Mouse (Mus musculus) frontal cortex, postnatal 14 days (tissue): ENCODE results near the gene Sik2.
A peak's percentile ranks its signal among the peaks of the same experiment; 100 is the strongest.

Source experiments
- DNase-seq, 2 experiments: peaks; one replicate each; pipeline ENCODE4 v3.0.0; 2022; ENCODE audit warnings: low spot score in 2 of 2

Sik2 gene

DNA sequence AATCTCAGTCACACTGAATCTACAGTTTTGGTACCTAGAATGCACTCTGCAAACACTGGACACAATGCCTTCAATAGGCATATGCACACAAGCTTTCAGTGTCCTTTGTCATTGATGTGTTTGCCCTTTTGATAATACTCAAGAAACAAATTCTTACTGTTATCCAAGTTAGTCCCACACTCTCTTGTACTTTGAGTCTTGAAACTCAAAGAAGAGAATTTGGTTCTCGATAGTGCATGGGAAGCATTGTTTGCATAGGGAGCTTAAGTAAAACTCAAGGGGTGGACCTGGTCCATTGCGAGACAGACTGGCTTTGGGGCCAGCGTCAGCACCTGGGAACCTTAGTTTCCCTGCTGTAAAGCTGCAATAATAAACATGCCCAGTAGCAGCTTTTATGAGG is 90.7 kb downstream of the Sik2 start:
- DNase-seq, result no peak

DNA sequence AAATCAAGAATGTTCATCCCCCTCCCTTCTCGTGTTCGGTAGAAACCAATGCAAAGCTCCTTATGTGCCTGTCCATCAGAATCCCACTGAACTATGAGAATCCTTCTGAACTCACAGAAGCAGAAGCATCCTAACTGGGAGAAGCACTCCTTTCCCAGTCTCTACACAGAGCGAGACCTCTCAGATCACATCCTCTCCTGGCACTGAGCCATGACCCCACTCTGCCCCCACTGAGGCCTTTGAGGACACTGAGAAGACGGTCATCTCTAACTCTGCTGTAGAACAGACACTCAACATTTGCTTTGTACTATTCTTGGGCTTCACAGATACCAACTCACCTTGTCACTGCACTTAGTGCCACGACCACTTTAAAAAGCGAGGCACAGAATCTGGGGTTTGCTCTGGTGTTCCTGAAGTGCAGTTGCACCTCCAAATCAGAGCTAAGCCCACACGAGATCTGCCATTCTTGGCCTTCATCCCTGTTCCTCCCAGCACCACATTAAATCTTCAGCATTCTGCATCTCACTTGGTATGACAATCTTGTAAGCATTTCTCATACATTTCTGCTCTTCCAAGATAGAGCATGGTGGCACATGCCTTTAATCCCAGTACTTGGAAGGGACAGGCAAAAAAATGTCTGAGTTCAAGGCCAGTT is 96.9 kb downstream of the Sik2 start:
- no peak for DNase-seq

DNA sequence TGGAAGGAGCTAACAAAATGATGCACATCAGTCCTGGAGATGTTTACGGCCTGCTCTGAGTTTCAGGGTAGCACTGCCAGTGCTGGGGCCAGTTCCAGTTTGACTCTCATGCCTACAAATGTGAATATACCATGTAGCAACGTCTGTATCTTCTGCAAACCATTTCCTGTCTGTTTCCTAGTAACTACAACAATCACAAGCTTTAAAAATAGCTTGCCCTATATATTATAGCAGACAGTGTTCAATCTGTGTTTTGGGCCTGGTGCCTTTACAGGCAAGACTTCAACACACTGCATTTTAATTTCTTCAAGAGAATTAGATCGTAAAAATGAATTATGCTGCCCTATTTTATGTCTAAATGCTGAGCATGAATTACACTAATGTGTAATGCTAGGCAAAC is 103.6 kb downstream of the Sik2 start:
- no peak for DNase-seq

DNA sequence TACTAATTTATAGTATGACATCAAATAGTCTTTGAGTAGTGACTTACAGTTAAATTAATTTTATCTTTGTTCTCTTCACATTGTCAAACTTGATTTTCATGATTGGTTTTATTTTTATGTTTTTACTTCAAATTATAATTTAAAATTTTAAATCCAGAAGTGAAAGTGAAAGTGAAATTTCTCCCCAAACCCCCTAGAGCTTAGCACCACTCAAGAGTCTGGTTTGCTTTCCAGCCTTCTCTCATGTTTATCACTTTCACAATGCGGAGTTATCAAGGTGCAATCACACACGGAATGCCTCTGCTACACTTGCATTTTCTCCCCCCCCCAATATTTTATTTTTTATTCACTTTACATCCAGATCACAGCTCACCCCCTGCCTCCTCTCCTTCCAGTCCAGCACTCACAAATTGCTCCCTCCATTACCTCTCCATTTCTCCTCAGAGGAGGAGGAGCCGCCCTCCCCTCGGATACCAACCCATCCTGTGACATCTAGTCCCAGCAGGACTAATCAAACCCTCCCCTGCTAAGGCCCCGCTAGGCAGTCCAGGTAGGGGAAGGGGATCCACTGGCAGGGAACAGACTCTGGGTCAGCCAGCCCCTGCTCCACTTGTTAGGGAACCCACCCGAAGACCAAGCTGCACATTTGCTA is 104.6 kb downstream of the Sik2 start:
- DNase-seq, result no peak

DNA sequence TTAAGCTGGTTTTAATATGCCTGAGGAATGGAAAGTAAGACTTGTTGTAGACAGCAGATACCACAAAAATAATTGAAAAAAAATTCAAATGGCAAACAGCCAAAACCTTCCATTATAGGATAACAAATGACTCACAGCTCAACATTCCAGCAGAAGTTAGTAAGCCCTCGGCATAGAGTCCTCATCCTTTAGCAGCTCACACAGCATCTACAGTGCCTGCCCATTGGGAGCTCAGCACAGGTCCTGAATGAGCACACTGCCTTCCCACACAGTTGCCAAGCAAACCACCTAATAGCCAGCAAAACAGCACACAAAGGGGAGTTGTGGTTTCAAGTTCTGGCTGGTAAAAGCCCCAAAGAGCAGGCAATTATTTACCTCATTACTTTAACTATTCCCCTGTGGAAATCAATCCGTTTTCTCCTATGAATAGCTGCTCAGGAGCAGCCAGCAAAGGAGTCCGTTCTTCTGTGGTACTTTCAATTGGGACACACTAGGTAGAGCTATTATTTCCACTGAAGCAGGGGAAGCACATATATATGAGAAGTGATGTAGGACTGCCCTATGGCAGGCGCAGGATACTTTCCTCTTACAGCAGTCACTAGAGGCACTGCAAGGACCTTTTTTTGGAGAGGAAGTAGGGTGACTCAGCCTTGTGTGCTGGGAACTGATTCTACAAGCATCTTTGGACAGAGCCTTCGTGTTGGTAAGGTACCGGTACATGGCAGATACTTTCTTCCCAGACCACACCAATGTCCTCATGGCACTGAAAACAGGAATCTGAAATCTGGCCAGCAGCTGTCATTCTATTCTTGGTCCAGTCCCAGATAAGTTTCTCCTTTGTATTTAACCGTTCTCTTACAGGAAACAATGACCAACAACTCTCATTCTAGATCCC is 108.6 kb downstream of the Sik2 start:
- no peak for DNase-seq

DNA sequence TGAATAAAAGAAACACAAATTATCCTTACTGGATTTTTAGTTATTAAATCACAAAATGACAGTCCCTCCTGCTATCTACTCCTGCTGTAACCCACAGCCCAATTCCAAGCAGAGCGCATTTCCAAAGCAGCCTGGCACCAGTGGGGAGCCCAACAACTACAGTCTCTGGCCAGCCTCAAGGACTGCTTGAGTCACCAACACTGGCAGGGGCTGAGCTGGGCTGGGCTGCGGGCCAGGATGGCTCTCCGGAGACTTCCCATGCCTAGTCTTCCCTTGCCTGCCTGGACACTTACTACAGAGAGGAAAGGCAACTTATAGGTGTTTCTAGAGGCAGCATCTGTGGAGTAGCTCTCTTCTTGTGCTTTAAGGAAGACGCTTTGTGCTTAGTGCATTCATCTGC is 115.2 kb downstream of the Sik2 start:
- DNase-seq, result peak in 1 of 2 experiments; percentile 45

DNA sequence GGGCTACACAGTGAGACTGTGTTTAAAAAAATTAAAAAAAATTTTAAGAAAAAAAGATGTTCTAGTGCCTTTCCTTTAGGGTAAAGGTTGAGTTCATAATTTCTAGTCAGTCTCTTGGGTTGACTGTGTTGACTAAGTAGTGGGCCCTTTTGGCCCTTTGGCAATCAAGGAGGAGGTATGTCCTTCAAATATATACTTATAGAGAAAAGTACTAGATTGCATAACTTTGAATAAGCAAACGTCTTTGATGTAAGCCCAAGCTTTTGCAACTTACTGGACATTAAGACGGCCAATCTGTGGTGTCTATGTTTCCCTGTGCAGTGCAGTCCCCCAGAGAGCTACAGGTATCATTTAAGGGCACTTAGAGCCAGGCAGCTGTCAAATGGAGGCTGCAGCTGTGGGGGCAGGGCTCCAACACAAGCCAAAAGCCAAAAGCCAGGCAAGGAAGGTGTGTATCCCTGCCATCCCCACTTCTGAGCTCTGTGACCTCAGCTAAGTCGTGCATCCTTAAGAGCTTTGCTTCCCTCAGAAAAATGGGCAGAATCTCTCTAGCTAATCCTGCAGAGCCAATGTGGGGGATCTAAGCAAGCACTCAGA is 118.3 kb downstream of the Sik2 start:
- DNase-seq, result no peak

DNA sequence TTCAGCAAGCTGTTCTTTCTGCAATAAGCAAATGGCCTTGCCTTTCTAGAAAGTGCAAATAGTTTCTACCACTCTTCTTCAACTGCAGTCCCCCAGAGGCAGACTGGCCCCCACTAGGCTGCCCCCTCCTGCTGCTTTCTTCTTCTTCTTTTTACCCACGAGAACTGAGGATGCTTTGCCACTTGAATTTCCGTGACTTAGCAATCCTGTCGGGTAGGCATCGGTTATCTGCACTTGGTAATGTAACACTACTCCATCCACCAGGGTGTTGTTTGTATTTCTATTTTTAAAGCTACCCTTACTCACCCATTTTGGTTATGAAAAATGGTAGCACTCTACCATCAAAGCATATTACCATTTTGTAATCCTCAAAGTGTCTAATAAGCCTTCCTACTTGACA is 118.9 kb downstream of the Sik2 start:
- no peak for DNase-seq

DNA sequence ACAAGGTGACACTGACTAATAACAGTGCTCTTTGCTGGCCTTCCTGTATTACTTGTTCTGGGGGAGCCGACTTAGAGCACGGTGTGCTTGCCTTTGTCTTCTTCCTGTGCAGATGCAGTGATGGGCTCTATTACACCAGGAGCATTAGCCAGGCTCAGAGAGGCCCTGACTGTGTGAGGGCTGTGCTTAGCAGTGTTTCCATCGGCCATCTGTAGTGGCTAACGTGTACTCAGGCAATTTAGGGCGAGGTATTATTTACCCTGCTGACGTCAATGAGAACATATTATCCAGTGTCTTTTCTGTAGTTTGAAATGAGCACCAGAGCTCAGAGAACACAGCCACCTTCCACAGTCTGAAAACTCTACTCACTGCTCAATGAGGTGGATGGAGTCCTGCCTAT is 119.7 kb downstream of the Sik2 start:
- no peak for DNase-seq

DNA sequence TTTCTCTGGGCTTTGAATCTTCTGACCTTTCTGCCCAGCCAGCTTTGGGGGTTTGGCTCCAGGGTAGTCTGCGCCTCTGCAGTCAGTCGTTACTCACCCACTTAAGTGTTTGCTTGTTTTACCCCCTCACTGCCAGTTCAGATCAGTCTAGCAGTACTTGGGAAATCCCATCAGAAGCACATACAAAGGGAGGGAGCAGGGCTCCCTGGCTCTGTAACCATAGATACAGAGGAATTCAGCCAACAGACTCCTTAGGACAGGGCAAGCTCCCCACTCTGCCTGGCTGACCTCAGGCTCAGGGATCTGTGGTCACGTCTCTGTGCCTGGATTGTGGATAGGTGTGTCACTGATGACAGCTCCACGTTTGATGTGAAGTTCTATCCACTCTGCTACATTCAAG is 121.5 kb downstream of the Sik2 start:
- DNase-seq, result no peak

DNA sequence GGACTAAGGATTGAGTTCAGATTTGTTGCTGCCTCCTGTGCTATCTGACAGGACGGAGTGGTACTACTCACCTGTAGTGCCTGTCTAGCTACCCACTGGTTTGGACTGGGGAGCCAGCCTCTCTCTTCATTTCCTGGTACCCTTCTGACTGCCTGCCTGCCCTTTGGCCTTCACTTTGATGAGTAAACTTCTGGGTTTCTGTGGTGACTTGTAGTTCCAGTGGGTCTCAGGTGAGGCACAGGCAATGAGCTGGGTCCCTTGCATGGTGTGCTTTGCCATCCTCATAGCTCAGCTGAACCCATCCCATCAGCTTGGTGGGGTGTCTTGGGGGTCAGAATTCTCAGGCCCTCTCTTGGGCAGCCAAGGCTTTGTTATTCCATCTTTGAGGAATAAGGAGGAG is 122.0 kb downstream of the Sik2 start:
- DNase-seq, result no peak

DNA sequence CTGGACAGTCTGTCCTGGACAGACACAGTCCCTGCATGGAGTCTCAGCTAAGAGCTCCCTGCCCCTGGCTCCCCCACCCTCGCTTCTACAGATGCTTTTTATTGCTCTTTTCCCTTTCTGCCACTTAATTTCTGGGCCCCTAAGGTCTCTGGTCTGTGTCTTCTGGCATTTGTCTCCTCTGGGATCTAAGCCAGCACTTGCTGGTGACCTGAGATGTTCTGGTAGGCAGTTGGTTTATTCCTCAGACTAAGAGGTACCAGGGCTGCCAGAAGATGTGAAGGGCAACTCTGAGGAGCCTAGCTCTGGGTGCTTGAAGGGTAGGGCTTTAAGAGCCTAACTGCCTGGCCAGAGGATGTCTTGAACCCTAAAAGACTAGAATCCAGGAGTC is 123.3 kb downstream of the Sik2 start:
- DNase-seq, result no peak

DNA sequence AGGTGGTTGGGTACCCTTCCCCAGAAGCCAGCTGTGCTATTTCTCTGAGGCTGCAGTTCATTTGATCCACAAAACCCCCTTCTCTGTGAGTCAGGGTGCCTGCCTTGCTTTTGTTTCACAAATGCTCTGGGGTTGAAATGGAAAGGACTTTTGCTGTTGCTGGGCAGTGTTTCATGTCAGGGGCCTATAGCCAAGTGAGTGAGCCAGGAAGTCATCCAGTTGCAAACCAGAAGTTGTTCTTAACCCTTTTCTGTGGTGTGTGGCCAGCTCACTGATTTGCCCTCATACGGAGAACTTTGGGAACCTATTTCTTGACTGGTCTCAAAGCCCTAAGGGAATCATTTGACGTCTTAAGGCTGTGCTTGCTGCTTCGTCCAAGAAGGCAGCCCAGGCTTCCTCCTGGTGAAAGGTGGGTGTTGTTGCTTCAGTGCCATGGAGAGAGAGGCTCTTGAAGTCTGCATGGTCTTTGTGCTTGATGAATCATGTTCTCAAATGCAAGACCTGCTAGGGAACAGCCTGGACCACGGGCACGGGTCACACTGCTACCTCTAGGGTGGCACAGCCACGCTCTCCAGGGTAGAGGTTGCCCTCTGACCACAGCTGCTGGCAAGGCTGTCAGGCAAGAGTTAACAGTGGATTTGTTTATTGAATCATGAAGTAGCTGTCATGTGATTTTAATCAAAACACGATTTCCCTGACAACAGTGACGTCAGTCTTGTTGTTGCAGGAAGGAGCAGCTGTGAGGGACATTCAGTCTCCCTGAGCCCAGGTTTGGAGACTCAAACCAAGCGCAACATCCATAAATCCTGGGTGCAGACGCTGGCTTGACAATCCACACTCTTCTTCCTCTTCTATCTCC is 123.9 kb downstream of the Sik2 start:
- no peak for DNase-seq

DNA sequence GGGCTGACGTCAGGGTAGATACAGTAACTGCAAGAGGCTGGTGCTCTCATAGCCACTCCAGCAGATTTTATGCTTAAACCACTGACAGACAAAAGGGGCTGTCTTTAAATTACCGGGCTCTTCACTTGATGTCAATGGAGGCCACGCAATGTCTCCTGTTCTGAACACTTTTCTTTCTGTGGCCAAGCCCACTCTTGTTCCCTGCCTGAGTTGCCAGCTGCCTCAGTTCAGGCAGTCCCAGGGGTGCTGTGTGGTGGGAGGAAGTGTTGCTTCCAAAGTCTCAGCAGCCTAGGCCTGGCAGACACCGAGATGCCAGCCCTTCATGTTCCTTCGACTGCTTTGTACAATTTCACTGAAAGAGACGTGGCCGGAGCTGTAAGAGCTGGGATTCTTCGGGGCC is 124.8 kb downstream of the Sik2 start:
- no peak for DNase-seq

DNA sequence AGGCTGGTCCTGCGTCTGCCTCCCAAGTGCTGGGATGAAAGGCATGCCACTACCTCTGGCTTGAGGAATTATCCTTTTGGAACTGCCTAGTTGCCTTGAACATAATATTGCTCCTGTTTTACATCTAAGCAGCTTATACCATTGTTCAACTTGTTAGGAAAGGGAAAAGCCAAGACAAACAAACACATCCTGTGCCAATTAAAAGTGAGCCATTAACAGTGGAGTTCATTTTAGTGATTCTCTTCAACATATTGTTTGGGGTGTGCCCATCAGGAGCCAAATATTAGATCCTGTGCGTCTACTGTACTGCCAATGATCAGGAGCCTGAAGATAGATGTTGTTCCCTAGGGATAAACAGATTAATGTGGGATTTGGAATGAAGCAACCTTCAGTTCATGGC is 126.7 kb downstream of the Sik2 start:
- DNase-seq, result no peak

DNA sequence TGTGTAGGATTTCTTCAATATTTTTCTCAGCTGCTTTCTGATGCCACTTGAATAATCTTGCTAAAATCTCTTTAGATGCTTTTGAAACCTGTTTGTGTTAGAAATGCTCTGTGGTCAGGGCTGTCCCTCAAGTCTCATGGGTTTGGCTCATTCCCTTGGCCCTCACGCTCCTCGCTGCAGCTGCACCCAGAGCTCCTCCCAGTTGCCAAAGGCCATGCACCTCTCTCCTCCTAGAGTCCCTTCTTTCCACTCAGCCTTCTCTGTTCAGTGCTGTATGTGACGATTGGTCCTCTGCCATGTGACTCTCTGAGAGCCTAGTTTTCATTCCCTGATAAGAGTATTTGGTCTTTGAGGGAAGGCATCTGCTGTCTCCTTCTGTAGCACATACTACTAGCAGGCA is 131.4 kb downstream of the Sik2 start:
- no peak for DNase-seq

DNA sequence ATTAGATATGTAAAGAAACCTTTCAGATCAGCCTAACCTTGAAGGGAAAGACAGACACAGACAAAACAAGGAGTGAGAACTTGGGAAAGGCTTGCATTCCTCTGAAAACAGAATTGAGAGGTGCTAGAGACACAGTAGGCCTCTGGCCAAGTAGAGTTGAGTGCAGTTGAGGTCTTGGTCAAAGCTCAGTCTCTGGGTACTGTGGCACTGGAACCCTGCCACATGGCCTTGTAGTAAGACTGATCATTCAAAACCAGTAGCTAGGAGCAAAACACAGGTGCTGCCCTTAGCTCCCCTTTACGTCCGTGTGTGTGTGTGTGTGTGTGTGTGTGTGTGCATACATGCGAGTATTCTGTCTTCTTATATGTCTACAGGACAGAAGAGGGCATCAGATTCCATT is 132.6 kb downstream of the Sik2 start:
- DNase-seq, result no peak

DNA sequence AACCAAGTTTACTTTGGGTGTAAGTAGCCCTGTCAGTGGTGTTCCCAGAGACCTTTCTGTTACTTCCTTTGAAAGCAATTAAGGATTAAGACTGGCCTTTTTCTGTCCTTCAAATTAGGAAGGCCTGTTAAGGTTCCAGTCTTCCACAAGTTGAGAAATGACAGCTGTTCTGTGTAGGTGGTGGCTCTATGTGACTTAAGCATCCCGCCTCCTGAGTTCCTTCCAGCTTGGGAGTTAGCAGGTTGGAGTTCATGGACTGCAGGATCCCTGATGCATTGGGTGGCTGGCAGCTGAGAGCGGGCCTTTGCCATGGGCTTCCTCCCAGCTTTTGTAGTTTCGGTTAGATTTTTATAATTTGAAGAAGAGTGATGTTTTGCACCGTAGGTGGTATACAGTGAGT is 133.4 kb downstream of the Sik2 start:
- no peak for DNase-seq

DNA sequence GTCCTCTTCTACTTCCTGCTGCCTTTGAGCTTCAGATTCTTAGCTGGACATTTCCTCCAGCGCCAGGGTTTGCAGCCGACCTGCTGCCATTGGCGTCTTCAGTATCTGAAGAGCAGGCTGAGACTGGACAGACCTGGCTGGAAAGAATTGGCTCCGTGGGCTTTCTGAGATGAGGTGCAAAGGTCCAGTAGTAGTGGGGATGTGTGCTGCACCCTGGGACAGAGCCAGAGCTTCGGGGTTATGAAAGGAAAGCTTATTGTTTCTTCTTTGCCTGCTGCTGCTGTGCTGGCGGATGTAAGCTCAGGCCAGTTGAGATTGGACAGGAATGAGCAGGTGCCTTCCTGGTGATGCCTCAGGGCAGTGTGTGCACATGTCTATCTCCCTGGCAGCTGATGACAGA is 134.8 kb downstream of the Sik2 start:
- no peak for DNase-seq

DNA sequence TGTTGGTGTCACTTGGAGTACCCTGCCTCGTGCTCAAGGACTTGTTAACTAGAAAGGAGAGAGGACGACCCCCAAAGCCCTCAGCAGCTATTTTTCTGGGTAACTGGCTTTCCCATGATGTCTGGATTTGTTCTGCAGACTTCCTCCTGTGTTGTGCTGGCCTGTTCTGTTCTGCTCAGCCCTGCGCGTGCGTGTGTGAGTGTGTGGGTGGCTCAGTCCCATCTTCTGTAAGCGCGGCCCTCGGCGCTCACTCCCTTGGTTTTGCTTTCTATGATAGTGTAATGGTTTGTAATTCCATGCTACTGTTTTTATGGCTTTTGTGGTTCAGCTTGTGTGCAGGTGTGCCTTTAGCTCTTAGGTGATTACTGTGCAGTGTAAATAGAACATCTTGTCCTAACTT is 135.7 kb downstream of the Sik2 start:
- DNase-seq, result no peak

DNA sequence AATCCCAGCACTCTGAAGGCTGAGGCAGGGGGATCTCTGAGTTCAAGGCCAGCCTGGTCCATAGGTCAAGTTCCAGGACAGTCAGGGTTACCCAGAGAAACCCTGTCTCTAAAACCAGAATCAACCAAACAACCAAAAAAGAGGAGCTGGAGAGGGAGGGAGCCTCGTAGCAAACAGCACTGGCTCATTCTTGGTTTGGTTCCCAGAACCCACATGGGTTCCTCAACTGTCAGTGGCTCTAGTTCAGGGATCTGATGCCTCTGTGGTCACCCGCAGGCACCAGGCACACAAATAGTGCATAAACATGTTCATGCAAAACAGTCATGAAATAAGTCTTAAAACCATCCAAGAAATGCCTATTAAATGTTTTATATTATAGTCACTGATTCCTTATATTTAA is 140.7 kb downstream of the Sik2 start:
- no peak for DNase-seq

DNA sequence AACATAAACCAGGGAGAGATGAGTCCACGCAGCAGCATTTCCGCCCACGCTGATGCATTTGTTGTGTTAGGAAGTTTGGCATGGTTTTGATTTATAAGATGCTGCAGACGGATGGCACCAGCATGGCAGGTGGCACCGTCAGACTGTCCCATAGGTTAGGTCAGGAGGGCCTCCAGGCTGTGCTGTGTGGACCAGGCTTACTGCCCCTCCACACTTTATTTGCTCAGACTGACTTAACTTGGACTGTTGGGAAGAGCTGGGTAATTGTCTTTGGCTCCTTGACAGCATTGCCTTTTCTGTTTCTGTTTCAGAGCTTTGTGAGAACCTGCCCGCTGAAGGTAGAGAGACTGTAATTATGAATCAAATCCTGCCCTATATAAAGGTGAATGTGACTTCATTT is 141.9 kb downstream of the Sik2 start:
- DNase-seq, result no peak
